Mouse (Mus musculus) megakaryocyte, embryonic 14.5 days (primary cell): Measurements from ENCODE around the gene Kbtbd3.

Source experiments
- FLI1 ChIP-seq: IDR thresholded peaks from 2 replicates; pipeline ENCODE4 v1.6.1; 2012; ENCODE audit warnings: low read length, inconsistent platforms, mixed read lengths
- GATA1 ChIP-seq: IDR thresholded peaks from 3 replicates; pipeline ENCODE4 v1.6.1; 2012; ENCODE audit warnings: mixed read lengths, low read length, inconsistent platforms, borderline replicate concordance

GRCm38 (mm10) chr9:4376640-4377120 lies 67.0 kb downstream of the Kbtbd3 start:
- TF ChIP-seq FLI1: no peak
- no peak for TF ChIP-seq GATA1
